Mouse (Mus musculus) Patski (cell line): Measurements from ENCODE around the gene Mgat5. TPM values are rescaled to one million over a fixed set of nuclear protein-coding genes. Genes with fewer than 3 reads are reported as not detected.

Source experiments
- ATAC-seq: fragments of 100-300 bp; one replicate; pipeline ENCODE4 v1.8.0; 2021
- CTCF ChIA-PET: fragments of 350-600 bp; sonication (Branson Sonifier 250); formaldehyde crosslinking; loops from one replicate; lab custom pipeline; 2022; ENCODE audit warnings: inconsistent platforms; lab: Charles Lee
- POLR2A ChIA-PET: fragments of 350-600 bp; sonication (Branson Sonifier 250); formaldehyde crosslinking; loops from one replicate; lab custom pipeline; 2022; ENCODE audit warnings: antibody characterized with exemption, inconsistent platforms; lab: Charles Lee
- DNase-seq: peaks from one replicate; pipeline ENCODE4 v3.0.0-alpha.2; 2011; ENCODE audit warnings: low read depth, low spot score
- H3K27me3 ChIP-seq: fragments of 371-371 bp; one replicate; pipeline ENCODE4 v1.5.1; 2021
- CTCF ChIP-seq: fragments of 100-300 bp; IDR thresholded peaks from one replicate; pipeline ENCODE4 v1.5.1; 2021
- in situ Hi-C: fragments of 300-500 bp; cut with MboI; formaldehyde crosslinking; loops from 3 replicates; pipeline ENCODE4 v1.11.1; 2018; ENCODE audit warnings: low pct_unique_long_range_greater_than_20kb, mixed read lengths
- polyA plus RNA-seq: library from polyadenylated mRNA; unstranded; gene quantifications from one replicate; pipeline ENCODE4 v1.2.3, GENCODE M21; 2021

Mgat5 gene
- polyA plus RNA-seq, 1 experiment from 2014 or later = 6.6 TPM

- POLR2A ChIA-PET = interaction anchor here (0.8 kb wide), 1 partner anchor 251 kb away, joined by 3 read pairs; no protein-coding TSS in a partner anchor
- TF ChIP-seq CTCF = no peak
- in situ Hi-C loops = loop anchor here (25.0 kb wide), 1 partner anchor 830 kb away; the partner anchor contains the start of gene Lct
- H3K27me3 ChIP-seq = peaks cover 11% of the 10 kb centered on the region
- ATAC-seq = no peak
- no peak for DNase-seq
- CTCF ChIA-PET = interaction anchor here (1.6 kb wide), 1 partner anchor 11 kb away, joined by 3 read pairs; no protein-coding TSS in a partner anchor
These were observed 302.3 kb downstream of the Mgat5 start for GRCm38 (mm10) chr1:127507042-127507650.

GRCm38 (mm10) chr1:127508067-127508739 is 303.4 kb downstream of the Mgat5 start:
- no peak for TF ChIP-seq CTCF
- H3K27me3 ChIP-seq = peaks cover 11% of the 10 kb centered on the region
- in situ Hi-C loops = loop anchor here (25.0 kb wide), 1 partner anchor 829 kb away; the partner anchor contains the start of gene Lct
- ChIA-PET POLR2A (interaction anchor here (0.8 kb wide), 1 partner anchor 250 kb away, joined by 3 read pairs; no protein-coding TSS in a partner anchor), CTCF (no interaction called here)
- ATAC-seq (no peak), DNase-seq (no peak)

GRCm38 (mm10) chr1:127508921-127509320 is 304.1 kb downstream of the Mgat5 start:
- no peak for ATAC-seq
- no peak for TF ChIP-seq CTCF
- peaks cover 13% of the 10 kb centered on the region for H3K27me3 ChIP-seq
- ChIA-PET CTCF (no interaction called here), POLR2A (no interaction called here)
- DNase-seq = no peak
- in situ Hi-C loops = loop anchor here (25.0 kb wide), 1 partner anchor 828 kb away; the partner anchor contains the start of gene Lct

GRCm38 (mm10) chr1:127511362-127511761 is 306.5 kb downstream of the Mgat5 start:
- no peak for ATAC-seq
- peaks cover 12% of the 10 kb centered on the region for H3K27me3 ChIP-seq
- no peak for TF ChIP-seq CTCF
- CTCF ChIA-PET = interaction anchor here (0.8 kb wide), 1 partner anchor 15 kb away, joined by 3 read pairs; no protein-coding TSS in a partner anchor
- in situ Hi-C loops = loop anchor here (25.0 kb wide), 1 partner anchor 826 kb away; the partner anchor contains the start of gene Lct
- POLR2A ChIA-PET = no interaction called here
- no peak for DNase-seq

GRCm38 (mm10) chr1:127512709-127513108 is 307.9 kb downstream of the Mgat5 start:
- ATAC-seq = no peak
- H3K27me3 ChIP-seq = peaks cover 3% of the 10 kb centered on the region
- in situ Hi-C loops = loop anchor here (25.0 kb wide), 1 partner anchor 825 kb away; the partner anchor contains the start of gene Lct
- DNase-seq = no peak
- TF ChIP-seq CTCF = no peak
- ChIA-PET POLR2A (interaction anchor here (0.6 kb wide), 1 partner anchor 108 kb away, joined by 5 read pairs; no protein-coding TSS in a partner anchor), CTCF (interaction anchor here (1.1 kb wide), 1 partner anchor 13 kb away, joined by 3 read pairs; no protein-coding TSS in a partner anchor)

- in situ Hi-C loops = loop anchor here (25.0 kb wide), 1 partner anchor 824 kb away; the partner anchor contains the start of gene Lct
- ATAC-seq = no peak
These were observed 308.3 kb downstream of the Mgat5 start for GRCm38 (mm10) chr1:127513140-127513539.

GRCm38 (mm10) chr1:127513664-127514063 is 308.8 kb downstream of the Mgat5 start:
- CTCF ChIA-PET = interaction anchor here (0.7 kb wide), 1 partner anchor 26 kb away, joined by 3 read pairs; no protein-coding TSS in a partner anchor
- no peak for DNase-seq
- peaks cover 3% of the 10 kb centered on the region for H3K27me3 ChIP-seq
- in situ Hi-C loops = loop anchor here (25.0 kb wide), 1 partner anchor 824 kb away; the partner anchor contains the start of gene Lct
- POLR2A ChIA-PET = interaction anchor here (0.6 kb wide), 1 partner anchor 107 kb away, joined by 5 read pairs; no protein-coding TSS in a partner anchor
- ATAC-seq = no peak
- no peak for TF ChIP-seq CTCF

More at GRCm38 (mm10) chr1:127513140-127513539, 308.3 kb downstream of the Mgat5 start:
- no peak for DNase-seq
- CTCF ChIA-PET = no interaction called here
- POLR2A ChIA-PET = interaction anchor here (0.6 kb wide), 1 partner anchor 107 kb away, joined by 5 read pairs; no protein-coding TSS in a partner anchor
- TF ChIP-seq CTCF = no peak
- H3K27me3 ChIP-seq = peaks cover 3% of the 10 kb centered on the region

- peaks cover 5% of the 10 kb centered on the region for H3K27me3 ChIP-seq
- TF ChIP-seq CTCF = no peak
- in situ Hi-C loops = loop anchor here (25.0 kb wide), 1 partner anchor 823 kb away; the partner anchor contains the start of gene Lct
- no peak for ATAC-seq
- ChIA-PET CTCF (no interaction called here), POLR2A (no interaction called here)
- DNase-seq = no peak
These were observed 309.7 kb downstream of the Mgat5 start for GRCm38 (mm10) chr1:127514479-127514878.

- in situ Hi-C loops = loop anchor here (25.0 kb wide), 1 partner anchor 822 kb away; the partner anchor contains the start of gene Lct
- no peak for TF ChIP-seq CTCF
- peaks cover 7% of the 10 kb centered on the region for H3K27me3 ChIP-seq
- POLR2A ChIA-PET = no interaction called here
- no peak for DNase-seq
- no peak for ATAC-seq
- CTCF ChIA-PET = no interaction called here
These were observed 310.1 kb downstream of the Mgat5 start for GRCm38 (mm10) chr1:127514888-127515287.

- ATAC-seq = no peak
- ChIA-PET POLR2A (no interaction called here), CTCF (no interaction called here)
- in situ Hi-C loops = loop anchor here (25.0 kb wide), 1 partner anchor 814 kb away; the partner anchor contains the start of gene Lct
- H3K27me3 ChIP-seq = peaks cover 4% of the 10 kb centered on the region
- DNase-seq = no peak
- TF ChIP-seq CTCF = no peak
These were observed 318.5 kb downstream of the Mgat5 start for GRCm38 (mm10) chr1:127523364-127523763.
